Mouse (Mus musculus) kidney, postnatal 14 days (tissue): ENCODE results near the gene Cxcl17.
A peak's percentile ranks its signal among the peaks of the same experiment; 100 is the strongest.

Experiments
- DNase-seq: peaks from one replicate; pipeline ENCODE4 v3.0.0; 2022; ENCODE audit warnings: mixed read lengths

The Cxcl17 gene

GRCm38 (mm10) chr7:25390054-25390770 lies 22.5 kb downstream of the Cxcl17 start:
- DNase-seq = peak; percentile 80

DNA sequence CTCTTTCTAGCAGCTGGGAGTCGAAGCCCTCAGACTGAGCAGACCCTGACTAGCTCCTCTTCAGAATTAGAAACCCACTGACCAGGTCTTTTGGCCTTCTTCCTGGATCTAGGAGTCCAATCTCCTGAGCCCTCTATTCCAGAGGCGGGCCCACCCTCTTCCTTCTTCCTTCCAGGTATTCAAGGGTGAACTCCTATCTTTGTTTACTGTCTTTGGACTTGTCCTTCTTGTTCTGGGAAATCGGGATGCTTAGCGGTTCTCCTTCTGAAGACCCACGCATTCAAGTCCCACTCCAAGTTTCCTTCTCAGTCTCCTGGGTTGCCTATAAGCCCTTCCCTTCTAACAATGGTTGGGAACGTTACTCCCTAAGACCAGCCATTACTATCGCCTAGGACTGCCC lies 23.8 kb downstream of the Cxcl17 start:
- no peak for DNase-seq

DNA sequence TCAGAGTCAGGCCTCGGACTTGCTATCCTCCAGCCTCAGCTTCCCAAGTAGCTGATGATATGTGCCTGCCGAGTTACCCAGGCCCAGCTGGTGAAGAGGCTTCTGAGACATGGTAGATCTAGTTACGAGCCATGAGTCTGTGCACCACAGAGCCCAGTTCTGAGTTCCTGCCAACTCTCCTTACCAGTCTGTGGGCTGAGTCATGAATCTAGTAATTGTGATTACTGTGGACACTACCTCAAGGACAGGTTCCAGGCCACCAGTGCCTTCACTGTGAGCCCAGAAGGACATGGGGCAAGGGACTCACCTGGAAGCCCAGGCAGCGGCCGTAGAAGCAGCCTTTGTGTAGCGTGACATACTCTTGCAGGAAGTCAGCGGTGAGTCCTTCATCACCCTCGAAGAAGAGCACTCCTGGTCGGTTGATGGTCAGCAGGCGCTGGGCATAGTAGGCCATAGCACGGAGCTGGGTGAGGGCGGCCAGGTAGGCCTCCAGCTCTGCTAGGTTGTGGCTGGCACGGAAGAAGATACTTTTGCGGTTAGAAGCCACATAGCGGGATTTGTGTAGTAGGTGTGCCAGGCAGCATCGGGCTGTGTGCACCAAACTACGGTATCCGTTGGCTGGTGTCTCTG lies 24.8 kb downstream of the Cxcl17 start:
- no peak for DNase-seq

GRCm38 (mm10) chr7:25385850-25386555 lies 26.7 kb downstream of the Cxcl17 start:
- peak; percentile 93 for DNase-seq

- DNase-seq = no peak
Measured at GRCm38 (mm10) chr7:25385259-25385658, 27.4 kb downstream of the Cxcl17 start.

DNA sequence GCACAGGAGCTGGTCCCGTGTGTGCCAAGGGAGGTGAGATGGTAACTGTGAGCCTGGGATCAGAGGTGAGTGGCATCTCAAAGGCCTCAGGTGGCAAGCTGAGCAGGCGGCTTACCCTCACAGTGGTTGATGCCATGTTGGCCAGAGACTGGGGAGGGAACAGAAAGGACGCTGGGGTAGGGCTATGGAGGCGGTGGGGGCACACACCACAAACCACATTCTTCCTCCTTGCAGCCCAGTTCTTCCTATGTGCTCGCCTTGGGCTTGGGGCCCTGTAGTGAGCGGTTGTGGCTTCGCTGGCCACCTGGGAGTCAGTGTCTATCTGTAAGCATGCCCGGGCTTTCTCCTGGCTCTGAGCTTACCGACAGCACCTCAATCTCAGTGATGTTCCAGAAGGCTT lies 27.9 kb downstream of the Cxcl17 start:
- DNase-seq = no peak

DNA sequence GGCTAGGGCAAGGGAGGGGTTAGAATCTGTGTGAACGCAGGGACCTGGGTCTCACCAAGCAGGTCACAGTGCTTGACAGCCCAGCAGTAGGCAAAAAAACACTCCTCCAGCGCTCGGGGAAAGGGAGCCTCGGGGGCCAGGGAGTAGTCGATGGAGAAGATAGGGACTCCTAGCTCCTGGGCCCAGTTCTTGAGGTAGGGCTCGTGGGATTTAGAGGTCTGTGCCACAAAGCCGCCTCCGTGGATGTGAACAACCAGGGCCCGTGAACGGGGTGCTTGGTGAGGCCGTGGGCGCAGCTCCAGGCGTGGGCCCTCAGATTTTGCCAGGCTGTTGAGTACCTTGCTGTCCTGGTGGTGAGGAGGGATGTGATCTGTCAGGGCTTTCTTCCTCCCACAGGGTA lies 28.4 kb downstream of the Cxcl17 start:
- no peak for DNase-seq

GRCm38 (mm10) chr7:25383891-25384290 lies 28.8 kb downstream of the Cxcl17 start:
- no peak for DNase-seq

- DNase-seq = no peak
Measured at GRCm38 (mm10) chr7:25383385-25383784, 29.3 kb downstream of the Cxcl17 start.

- no peak for DNase-seq
Measured at GRCm38 (mm10) chr7:25382541-25382940, 30.1 kb downstream of the Cxcl17 start.

DNA sequence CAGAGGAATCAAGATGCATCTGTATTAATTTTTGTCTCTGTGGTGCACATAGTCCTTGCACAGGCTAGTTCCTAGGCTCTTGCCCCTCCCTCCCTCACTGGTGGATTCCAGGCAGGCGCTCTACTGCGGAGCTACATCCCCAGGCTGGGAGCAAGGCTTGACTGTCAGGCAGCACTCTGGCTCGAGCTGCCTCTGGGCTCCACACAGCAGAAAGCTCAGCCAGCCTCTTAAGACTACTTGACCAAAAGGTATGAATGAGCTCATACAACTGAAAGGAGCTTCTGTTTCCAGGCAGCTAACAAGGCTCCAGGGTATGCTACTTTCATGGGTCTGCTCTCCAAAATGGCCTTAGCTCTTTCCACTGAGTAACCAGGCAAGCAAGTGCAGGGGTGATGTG lies 31.4 kb downstream of the Cxcl17 start:
- DNase-seq = no peak

DNA sequence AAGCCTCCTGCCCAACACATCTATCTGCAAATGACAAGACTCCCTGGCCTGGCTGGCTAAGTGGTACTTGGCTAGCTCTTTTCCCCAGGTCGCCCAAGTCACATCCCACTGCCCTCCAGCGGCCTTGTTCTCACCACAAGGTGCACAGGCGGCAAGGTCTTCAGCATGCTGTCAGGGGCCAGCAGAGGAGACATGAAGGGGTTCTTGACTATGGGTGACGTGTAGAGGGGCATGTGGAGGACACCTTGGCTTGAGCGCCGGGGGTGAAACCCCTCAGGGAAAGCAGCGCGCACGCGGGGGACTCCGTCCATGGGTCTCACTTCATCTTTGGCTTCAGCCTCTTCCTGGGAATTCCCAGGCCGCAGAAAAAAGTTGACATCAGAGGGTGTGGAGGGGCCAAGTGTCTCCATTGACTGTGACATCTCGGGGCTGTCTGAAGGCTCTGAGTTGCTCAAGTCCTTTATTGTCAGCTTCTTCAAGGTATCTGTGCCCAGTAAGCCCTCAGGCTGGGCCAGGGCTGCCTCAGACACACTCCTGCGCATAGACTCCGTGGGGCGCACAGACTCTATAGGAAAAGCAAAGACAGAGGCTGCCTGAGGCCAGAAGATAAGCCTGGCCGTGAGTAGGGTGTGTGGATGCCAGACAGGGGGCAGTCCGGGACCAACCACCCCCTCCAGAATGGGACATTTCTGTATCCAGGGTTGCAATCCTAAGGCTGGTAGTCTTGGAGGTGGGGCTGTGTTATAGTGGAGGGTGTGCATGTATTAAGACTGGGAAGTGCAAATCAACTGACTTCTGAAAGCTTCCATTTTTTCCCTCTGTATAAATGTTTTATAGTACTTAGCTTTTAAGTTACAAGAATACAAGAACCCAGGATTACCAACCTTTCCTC lies 32.0 kb downstream of the Cxcl17 start:
- no peak for DNase-seq

- DNase-seq = peak; percentile 81
Measured at GRCm38 (mm10) chr7:25379551-25380351, 32.9 kb downstream of the Cxcl17 start.

DNA sequence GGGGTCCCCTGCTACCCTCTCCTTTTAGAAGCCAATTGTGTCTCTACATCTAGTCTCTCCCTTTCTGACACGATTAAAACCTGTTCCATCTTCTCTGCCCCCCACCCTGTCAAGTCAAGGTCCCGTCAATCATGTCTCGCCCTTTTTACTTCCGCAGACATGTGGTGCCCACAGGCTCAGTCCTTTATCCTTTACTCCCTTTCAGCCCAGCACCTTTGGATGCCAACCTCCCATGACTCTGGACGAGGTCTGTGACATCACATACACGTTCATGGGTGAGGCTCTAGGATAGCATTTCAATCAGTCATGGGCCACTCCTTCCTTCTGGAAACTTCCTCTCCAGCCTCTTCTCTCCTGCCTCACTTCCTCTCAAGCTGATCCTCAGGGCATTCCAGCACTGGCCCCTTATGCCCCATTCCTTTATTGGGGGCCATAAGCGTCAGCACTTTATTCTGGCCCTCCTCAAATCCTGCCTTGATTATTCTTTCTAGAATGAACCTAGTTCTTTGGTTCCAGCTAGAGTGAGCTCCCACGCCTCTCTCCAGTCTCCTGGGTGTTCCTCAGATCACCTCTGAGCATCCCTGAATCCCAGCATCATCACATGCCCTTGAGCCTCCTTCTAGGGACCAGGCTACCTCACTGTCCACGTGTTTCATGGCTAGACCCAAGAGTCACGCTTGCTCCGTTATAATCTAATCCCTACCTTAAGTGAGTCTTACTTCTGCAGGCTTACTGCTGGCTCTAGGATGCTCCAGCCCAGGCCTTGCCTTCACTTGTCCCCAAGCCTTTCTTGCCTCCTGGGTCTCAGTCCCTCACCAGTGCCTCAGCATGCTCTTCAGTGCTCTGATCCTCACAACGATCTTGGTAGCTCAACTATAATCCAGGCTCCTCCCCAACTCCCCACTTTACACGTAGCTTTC lies 34.2 kb downstream of the Cxcl17 start:
- DNase-seq = no peak

DNA sequence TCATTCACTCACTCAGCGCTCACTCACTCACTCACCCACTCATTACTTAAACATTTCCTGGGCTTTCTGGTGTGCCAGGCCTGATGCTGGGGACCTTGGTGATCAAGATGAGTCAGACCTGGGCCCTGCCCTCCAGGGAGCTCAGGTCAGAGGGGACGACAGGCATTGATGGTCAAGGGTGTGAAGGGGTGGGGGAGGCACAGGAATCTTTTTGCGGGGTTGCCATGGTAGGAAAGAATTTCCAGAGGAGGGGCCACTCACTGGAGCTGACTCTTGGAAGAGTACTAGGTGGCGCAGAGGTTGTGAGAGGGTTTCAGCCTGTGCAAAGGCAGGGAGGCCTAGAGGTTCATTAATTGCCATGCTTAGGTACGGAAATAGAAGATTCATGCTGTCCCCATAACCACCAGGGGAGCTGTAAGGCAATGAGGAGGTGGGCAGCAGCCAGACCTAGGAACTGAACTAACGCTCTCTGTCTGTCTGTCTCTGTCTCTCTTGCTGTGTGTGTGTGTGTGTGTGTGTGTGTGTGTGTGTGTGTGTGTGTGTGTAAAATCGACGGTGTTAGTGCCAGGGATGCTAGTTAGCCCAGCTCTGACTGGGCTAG lies 35.5 kb downstream of the Cxcl17 start:
- DNase-seq = no peak

- DNase-seq = peak; percentile 90
Measured at GRCm38 (mm10) chr7:25376556-25376955, 36.1 kb downstream of the Cxcl17 start.

DNA sequence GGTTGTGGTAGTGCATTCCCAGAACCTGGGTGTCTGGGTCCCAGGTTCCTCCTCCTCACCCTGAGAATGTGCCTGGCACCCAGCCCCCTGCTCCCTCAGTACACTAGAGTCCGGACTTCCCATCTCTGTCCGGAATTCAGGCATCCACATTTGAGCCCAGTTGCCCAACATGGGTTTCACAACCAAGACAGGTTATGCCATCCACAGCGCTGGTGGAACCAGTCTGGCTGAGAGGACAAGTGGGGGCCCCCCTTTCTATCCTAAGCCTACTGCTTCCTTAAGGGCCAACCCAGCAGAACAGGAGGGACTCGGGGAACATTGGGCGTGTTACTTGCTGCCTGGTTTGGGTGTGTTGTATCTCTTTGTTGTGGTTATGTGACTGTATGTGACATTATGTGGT lies 40.2 kb downstream of the Cxcl17 start:
- no peak for DNase-seq

GRCm38 (mm10) chr7:25369058-25369749 lies 43.5 kb downstream of the Cxcl17 start, which contains the start of gene Cnfn:
Gene Cnfn, minus strand, starts transcription at chr7:25369724.
- no peak for DNase-seq

DNA sequence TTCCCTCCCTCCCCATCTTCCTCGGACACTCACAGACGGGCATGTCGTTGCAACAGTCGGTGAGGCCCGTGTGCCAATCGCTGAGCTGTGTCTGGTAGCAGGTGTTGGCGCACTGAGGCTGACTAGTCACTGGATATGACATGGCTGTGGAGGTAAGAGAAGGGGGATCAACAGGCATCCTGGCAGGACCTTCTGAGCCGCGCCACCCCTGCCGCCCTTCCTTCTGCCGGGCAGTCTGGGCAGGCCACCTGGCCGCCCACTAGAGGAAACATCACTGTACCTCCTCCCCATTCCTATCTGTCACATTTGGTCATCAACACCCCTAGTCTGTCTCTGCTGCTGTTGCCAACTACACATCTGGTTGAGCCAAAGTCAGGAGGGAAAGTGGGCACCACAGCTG lies 44.4 kb downstream of the Cxcl17 start:
- no peak for DNase-seq
